Mouse (Mus musculus): ENCODE data around the gene Klrb1b.
"Not testable (repeated sequence)": the region's sequence is repeated elsewhere in the genome, so short reads cannot be mapped to it uniquely, and the experiment has no call there.

The Klrb1b gene

DNA sequence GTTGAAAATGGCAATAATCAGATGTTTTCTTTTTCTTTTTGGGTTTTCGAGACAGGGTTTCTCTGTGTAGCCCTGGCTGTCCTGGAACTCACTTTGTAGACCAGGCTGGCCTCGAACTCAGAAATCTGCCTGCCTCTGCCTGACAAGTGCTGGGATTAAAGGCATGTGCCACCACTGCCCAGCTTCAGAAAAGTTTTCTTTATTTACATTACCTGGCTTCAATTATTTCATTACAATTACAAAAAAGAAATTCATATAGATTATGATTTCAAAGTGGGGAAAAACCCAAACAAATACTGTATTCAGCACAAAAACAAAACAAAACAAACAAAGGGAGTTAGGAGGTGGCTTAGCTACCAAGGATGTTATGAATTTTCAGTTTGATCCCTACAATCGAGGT is 14.5 kb upstream of the Klrb1b start:
- not testable (repeated sequence) for DNase-seq (ENCODE audit: low spot score)

DNA sequence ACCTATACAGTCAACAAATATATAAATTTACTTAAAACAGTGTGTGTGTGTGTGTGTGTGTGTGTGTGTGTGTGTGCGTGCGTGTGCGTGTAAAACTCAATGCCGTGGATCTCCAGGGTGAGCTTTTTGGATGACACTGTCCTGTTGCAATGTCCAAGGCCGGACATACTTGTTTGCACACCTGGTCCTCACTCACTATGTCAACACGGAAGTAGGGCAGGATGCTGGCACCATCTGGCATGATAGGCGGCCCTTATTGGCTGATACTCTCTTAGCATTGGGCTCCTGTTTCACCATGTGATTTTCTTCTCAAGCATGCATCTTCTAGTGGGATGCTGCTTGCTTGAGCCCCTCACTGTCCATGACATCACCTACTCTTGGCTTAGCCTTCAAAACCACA is 13.8 kb upstream of the Klrb1b start:
- DNase-seq (ENCODE audit: low spot score) = no peak

DNA sequence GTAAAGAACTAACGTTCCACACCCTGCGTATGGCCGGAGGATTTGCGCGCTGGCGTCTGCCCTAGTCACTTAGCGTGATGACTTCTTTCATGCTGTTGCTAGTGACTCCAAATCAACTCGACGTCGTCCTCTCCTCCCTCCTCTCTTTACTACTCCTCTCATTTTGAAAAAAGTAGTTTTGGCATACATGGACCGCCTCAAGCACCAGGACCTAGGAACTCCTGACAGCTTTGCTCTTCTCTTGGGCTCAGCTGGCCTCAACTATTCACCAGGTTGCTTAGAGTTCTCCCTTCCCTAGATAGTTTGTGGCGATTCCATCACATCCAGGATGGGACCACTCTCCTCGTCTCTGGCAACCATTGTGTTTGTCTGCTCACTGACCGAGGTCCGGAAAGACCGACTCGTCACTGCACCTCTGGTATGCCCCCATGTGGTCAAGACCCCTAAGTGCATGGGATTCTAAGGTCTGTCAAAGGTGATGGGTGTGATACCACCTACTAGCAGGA is 13.2 kb upstream of the Klrb1b start:
- DNase-seq (ENCODE audit: low spot score) = peak; percentile 87

DNA sequence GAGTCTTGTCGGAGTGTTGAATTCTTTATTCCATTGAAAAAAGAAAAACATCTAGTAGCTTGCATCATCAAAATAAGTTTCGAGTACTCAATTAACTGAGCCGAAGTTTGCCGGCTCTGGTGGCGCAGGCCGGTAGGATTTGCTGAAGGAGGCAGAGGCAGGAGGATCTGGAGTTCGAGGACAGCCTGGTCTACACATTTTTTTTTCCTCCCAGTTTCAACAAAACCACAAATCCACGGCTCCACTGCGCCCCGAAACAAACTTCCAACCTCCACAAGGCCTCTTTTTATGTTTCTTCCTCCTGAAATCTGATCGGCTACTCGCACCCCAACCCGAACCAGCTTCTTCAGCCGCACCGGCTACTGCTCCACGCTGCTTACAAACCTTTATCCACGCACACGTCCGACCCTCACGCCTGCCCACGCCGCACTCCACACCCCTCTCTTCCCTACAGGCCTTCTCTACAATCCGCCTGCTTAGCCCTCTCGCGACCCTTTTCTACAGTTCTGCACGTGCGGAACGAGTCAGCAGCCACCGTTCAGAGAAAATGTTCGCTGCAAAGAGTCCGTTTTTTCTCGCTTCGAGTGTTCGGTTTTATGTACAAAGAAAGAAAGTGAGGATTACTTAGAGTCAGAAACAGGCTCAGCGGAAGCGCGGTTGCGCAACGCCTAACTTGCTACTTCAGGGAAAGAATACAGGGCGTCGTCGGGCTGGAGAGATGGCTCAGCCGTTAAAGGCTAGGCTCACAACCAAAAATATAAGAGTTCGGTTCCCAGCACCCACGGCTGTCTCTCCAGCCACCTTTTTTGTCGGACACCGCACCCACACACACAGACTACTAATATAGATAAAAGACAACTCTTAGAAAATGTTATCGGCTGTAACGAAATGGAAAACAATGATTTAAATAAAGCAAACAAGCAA is 12.5 kb upstream of the Klrb1b start:
- peak; percentile 91 for DNase-seq (ENCODE audit: low spot score)

DNA sequence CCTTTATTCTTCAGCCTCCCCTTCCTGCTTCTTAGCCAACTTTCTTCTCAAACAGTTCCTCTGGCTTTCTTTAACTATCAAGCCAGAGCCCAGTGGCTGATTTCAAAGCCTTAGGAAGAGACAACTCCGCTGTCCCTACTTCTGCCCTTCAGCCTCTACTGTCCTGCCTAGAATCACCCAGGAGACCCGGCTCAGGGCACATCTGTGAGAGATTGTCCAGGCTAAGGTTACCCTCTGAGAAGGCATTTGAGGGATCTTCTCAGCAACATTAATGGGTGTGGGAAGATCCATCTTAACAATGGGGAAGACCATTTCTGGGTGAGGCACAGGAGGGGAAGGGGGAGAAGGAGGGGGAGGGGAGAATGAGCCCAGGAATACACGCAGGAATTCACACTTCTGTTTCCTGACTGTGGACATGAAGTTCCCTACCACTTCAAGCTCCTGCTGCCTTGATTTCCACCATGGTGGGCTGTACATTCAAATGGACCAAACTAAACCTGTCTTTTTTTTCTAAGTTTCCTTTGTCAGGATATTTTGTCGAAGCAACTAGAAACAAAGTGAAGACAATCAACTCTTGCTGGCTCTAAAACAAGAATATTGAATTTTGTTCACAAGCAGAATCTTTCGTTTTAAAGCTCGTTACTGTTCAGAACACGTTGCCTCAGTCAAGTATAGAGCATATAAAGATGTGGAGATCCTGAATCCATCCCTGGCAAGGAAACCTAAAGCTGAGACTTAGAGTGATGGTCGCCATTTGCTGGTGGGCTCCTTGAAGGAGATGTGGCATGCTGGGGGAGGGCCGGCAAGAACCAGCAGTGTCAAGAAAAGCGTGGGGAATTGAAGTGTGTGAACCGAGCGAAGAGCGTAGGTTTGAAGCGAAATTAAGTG is 11.6 kb upstream of the Klrb1b start:
- DNase-seq (ENCODE audit: low spot score) = peak; percentile 48

DNA sequence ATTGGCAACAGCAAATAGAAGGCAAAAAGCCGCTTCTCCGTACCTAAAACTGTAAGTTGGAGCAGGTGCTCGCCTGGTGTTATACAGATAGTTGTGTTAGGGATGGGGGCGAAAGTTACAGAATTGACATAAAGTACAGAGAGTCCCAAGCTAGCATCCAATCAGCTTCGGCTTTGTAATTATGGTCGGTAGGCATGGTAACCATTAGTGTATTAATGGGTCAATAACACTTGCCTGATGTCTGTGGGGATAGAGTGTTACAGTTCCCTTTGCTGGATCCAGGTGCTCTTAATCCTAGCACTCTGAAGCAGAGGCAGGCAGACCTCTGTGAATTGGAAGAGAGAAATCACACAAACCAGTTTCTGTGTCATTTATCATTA is 10.8 kb upstream of the Klrb1b start:
- no peak for DNase-seq (ENCODE audit: low spot score)

DNA sequence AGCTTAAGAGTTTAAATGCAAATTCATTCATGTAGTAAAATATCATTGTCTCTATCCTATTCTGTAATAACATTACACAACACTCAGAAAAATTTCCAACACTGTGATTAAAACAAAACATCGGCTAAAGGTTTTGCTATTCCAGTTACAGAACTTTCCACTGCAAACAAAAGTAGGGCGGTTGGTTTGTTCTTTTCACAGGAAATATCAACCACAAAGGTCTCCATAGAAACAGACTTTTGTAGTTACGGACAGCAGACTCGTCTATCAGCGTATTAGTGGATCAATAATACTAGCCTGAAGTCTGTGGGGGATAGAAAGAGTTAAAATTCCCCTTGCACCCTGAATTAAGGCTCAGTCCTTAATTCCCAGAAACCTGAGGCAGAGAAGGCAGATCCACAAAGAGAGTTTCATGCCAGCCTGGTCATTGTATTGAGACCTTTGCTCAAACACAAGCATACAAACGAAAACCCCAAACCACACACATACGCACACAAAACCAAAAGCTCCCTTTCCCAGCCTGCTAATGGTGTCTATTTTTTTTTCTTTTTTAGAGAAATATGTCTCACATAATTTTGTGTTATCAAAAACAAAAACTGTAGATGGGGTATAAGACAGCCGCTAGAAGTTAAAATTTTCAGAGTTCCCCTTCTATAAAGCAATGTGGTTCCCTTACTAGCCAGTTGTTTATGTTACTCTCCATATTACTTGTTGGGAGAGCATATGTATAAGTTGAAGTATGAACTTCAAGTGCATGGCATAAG is 10.2 kb upstream of the Klrb1b start:
- DNase-seq (ENCODE audit: low spot score) = no peak

DNA sequence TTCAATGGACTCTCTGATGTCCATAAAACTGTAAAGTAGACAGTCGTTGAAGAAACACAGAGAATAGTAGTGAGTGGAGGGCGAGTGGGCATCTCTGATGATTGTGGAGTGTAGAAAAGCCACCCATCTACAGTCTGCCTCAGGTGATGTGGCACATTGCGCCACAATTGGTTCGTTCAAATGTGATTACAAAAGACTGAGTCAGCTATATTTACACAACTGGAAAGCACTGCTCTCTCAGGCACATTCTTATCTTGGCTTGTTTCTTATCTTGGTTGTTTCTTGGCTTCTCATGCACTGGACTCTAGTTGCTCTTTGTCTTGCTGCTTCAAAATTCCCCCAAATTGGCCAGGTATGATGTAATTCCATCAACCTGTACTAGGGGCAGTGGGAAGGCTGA is 9.4 kb upstream of the Klrb1b start:
- DNase-seq (ENCODE audit: low spot score) = peak; percentile 40

DNA sequence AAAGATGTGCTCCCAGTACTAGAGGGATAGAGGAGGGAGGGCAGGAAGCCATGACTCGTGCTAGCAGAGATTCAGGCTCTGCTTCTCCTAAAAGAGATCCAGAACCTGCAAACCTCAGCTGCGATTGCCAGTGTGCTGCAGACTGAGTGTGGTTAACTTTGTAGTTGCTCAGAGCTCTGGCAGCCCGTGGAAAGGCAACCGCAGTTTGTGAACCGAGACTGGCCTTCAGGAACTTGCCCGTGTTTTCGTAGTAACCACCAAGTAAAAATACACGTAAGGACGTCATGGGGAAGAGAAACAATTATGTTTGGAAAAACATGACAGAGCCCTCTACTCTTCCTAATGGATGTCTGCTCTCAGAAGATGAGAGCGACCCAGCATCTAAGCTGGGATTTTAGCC is 6.9 kb upstream of the Klrb1b start:
- DNase-seq (ENCODE audit: low spot score) = no peak

DNA sequence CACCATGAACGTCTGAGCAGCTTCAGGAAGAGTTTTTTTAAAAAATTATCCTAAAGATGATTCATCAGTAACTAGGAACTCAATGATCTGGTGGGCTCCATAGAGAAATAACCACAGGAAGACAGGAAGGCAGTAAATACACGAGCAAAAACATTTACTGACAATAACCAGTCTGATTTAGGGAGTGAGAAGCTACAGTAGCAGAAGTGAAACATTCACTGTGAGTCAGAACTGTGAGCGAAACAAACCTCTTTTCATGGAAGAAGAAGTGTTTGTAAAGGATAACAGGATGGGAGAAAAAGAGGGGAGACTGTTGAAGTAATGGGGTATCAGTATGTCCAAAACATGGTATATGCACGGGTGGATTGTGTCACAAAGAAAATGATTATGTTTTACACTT is 3.7 kb upstream of the Klrb1b start:
- no peak for DNase-seq (ENCODE audit: low spot score)

DNA sequence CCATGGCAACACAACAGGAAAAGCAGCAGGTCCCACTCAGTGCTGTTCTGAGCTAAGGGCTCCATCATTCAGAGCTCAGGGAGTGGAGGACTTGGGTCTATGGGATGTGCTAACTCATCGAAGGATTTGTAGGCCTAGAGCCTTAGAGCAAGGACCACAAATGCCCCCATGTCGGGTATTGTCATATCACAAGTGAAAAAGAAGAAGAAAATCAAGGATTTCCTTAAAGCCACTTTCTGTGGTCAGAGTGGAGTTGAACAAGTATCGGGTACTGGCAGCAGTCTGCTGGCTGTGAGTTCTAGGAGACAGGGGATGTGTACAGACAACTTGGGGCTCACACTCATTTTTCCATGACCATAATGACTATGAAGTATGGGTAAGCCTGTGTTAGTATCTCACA is 650 bp upstream of the Klrb1b start:
- no peak for DNase-seq (ENCODE audit: low spot score)

DNA sequence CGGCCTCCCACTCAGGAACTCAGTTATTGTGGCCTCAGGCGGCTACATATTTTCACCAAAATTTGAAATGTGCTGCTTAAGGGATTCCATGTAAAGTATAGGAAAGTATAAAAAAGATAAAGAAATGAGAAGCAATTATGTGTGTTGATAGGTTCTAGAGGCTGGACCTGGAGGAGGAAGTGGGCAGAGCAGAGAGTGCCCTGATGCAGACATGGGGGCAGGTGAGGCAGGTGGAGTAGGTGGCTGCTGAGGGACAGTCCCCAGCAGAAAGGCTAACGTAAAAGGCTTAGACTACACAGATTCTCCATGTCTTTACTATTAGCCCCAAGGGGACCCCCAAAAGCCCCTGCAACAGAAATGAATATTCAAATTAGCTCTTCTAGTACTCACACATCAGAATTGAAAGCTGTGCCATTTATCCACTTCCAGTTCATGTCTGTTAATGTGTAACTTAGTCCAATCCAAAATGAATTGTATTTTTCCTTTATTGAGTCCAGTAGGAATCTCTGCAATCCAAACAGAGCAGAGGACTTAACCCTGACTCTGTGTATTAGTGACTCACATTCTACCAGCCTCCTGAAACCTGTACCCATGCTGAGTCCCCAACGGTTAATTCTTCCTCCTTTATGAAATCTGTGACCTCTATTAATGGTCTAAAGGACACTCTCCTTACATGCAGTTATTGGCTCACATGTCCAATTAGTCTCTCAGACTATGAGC is 7.9 kb downstream of the Klrb1b start:
- no peak for DNase-seq (ENCODE audit: low spot score)

DNA sequence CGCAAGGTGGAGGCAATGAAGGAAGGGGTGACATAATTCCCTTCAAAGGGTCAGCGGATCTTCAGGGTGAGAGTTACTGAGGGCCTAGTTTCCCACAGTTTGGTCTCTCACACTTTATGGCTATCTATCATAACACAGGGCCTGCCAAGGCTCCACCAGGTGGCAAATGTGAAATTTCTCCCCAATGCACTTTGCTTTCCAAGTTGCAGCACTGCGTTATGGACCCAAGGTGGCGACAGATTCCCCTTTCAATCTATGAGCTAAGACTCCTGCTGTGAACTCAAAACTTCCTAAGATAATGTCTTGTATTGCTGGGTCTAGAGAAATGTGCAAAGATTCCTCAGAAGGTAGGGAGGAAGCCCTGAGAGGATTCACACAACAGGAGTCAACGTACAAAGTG is 17.6 kb downstream of the Klrb1b start:
- no peak for DNase-seq (ENCODE audit: low spot score)

DNA sequence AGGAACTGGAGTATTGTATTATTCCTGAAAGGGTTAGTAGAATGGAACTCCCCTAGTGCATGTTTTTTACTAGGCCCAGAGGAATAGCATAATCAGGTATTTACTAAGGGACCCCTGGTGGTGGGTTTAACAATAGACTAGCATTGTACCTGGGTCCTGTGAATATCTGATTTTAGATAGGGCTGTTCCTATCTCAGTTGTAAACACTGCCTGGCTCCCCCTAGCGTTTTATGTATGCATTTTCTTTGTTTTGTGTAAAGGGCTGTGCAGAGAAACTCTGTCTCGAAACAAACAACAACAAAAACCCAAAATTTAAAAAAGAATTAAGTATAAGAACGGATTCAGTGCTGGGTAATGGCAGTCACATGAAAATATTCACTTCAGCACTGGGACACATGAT is 19.1 kb downstream of the Klrb1b start:
- no peak for DNase-seq (ENCODE audit: low spot score)

DNA sequence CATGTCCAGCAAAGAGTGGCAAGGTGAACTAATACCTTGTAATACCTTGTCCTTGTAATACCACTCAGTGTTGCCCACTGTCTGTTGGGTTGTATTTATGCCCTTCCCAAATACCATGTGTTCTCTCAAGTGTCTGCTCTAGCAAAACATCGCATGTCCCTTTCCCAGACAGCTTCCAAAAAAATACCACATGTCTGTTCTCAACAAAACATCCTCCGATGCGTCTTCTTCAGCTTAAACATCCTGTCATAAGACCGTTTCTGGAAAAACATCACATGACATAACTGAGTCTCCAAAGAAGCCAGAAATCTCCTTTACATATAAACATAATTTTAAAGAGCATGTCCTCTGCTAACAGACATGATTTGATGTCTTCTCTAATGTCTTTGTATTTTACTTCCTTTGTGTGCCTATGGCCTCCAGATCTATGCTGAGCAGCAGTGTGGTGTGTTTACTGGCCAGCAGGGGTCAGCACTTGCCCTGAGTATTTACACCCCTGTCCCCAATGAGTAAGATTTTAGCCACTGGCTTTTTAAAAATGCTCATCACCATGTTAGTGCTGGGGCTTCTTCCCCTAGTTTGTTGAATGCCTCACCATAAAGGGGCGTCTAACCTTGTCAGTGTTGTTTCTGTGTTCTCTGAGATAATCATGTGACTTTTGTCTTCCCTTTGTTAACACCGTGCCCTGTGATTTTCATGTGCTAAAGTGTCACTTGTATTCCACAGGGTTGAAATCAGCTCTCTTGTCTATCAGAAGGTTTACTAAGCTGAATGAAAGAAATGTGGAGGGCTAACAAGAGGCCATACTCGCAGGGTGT is 21.1 kb downstream of the Klrb1b start:
- DNase-seq (ENCODE audit: low spot score) = peak; percentile 24

DNA sequence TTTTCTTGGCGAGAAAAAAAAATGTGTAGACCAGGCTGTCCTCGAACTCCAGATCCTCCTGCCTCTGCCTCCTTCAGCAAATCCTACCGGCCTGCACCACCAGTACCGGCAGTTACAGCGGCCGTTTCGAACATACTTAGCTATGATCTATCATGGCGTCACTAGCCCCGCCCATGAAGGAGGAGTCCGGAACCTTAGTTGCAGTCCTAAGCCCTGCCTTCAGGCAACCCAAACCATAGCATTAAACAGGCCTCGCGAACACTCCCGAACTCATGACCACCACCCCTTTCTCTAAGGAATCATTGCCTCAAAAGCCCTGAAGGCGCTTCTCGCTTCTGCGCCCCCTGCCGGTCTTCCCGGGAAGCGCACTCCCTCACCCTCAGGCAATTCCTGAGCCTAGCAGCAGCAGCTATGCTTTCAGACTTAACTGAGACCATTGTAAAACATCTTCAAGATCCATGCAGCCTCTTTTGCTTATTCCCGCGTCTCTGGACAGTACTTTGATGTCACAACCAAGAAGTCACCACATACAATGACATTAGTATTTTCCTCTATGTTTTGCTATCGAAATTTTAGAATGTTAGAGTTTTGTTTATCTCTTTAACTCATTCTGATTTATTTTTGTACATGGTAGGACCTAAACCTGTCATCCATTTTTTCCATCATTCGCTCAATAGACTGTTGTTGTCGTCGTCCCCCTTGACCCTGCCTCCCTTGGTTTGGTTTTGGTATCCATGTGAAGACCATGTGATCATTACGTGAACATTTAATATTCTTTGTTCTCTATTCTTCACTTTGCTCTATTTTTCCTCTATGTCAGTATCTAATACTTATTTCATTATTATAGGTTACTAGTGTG is 22.9 kb downstream of the Klrb1b start:
- DNase-seq (ENCODE audit: low spot score) = peak; percentile 98

DNA sequence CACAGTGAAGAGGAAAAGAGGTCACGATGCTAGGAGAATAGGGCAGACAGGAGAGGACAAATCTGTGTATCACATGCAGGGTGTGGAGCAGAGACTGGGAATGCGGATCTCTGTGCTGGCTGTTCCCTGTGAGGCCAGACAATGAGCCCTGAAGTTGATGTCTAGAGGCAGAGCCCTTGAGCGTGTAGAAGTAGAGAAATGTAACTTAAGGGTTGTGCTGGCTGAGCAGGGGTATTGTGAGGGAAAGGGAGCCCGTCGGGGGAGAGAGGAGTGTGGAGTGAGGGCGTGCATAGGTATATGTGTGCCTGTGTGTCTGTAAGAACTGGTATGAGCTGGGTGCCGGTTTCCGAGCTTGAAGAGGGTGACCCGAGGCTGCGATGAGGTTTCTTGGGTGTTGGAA is 23.6 kb downstream of the Klrb1b start:
- DNase-seq (ENCODE audit: low spot score) = no peak

DNA sequence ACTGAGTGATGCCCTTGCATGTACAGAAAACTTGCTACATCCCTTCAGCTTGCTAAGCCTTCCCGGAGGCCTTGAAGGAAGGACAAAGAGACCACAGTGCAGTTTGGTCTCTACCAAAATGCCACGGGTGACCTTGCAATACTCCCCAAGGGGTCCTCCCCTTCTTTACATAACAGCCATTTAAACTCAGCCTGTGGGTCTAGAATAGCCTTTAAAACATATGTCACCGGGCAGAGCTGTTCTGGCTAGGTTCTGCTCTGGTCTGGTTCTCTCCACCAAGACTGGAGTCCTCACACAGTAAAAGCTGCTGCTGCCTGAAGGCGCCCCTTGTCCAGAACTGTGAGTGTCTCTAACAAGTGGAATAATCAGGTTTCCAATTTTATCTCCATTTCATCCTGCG is 25.4 kb downstream of the Klrb1b start:
- not testable (repeated sequence) for DNase-seq (ENCODE audit: low spot score)

DNA sequence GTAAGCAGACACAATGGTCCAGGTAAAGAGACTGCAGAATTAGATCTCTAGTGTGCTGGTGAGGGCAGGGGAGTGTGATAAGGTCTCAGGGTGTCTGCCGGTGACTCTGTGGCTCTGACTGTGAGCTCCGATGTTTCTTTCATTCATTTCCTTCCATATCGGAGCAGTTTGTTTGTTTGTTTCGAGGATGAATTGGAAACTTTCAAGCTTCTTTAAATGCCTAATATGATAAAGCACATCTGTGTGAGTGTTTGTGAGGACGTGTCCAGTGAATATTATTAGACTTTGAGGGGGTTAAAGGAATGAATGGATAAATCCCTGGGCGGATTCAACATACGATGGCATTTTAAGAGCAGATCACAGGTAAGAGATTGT is 26.2 kb downstream of the Klrb1b start:
- no peak for DNase-seq (ENCODE audit: low spot score)
